Mouse (Mus musculus) C3H10T1/2 (cell line): ENCODE results near the gene Gsap. TPM values are rescaled to one million over a fixed set of nuclear protein-coding genes. Genes with fewer than 3 reads are reported as not detected.

ENCODE experiments used
- polyA plus RNA-seq, 2 experiments: library from polyadenylated mRNA; unstranded; fragments of >200 nt; fragmentation: generic; extraction: Trizol; gene quantifications; one replicate each; pipeline ENCODE4 v1.2.1; 2012; ENCODE audit warnings: missing spikeins in 2 of 2

Gene Gsap
- 1 to 10 TPM in 1 of 2 experiments, under 1 TPM in 1; 0.23 to 5.1 TPM for polyA plus RNA-seq

DNA sequence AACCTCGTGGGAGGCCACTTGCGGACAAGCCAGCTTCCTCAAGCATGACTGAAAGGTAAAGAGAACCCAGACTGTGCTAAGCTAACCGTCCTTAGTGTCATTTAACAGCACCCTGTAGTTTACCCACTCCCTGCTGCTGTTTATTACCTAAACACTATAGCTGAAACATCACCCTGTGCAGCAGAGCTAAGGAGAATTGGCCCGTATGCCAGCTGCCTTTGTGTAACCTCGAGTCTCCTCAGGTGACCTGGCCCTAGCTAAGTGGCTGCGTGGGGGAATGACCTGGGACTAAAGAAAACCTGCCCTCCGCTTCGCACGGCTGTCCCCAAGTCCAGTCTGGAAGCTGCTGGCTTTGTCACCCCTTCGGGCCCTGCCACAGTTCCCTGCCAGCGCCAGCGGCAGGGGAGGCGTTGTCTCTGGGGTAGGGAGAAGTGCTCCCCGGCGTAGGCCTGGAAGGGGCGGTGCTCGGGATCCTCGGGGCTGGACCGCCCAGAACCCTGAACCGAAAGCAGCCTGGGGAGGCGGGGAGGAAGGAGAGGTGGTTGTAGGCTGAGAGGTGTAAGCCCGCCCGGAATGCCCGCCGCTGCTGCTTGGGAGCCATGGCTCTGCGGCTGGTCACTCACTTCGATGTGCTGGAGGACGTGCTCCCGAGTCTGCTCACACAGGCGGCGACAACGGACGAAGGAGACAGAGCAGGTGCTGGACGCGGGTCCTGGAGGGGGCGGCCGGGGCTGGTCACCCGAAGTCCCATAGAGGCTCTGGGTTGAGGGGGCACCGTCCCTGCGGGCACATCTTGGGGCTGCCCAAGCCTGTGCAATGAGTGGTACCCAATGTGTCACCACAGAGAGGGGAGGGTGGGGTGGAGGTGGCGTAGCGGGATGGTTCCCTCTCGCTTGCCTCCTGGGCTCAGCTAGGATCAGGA is at the start of gene Gsap:
Gene Gsap, plus strand, starts transcription at position 492 of the 922 bp plus-strand sequence.

Other genes with a start within 250 kb of the Gsap start
- 1 to 10 TPM in 1 of 2 experiments, under 1 TPM in 1; 0.54 to 1.8 TPM for gene Rsbn1l, start 229.9 kb upstream of the Gsap start, polyA plus RNA-seq
- gene Ptpn12, start 130.3 kb upstream of the Gsap start, polyA plus RNA-seq = 1 to 10 TPM; 1.8 to 5.4 TPM
- not detected for gene Fgl2, start 186.4 kb downstream of the Gsap start, polyA plus RNA-seq
- under 1 TPM in 1 of 2 experiments, not detected in 1; 0.02 TPM for gene Ccdc146, start 238.4 kb downstream of the Gsap start, polyA plus RNA-seq
- 1 to 10 TPM in 1 of 2 experiments, under 1 TPM in 1; 0.40 to 2.8 TPM for gene Fam185a, start 238.7 kb downstream of the Gsap start, polyA plus RNA-seq